Mouse (Mus musculus) CH12.LX (cell line): ENCODE data around the gene Ptprd. TPM values are rescaled to one million over a fixed set of nuclear protein-coding genes. Genes with fewer than 3 reads are reported as not detected.

ENCODE experiments used
- DNase-seq: peaks from one replicate; pipeline ENCODE4 v3.0.0-alpha.2; 2013; ENCODE audit errors: extremely low read depth
- H3K27ac ChIP-seq: 2 replicates; pipeline ENCODE4 v1.5.1; 2012; ENCODE audit warnings: low read depth, mild to moderate bottlenecking, control low read depth, moderate library complexity; ENCODE audit not compliant: insufficient read depth
- H3K27me3 ChIP-seq: replicated peaks from 2 replicates; pipeline ENCODE3; 2012; ENCODE audit warnings: inconsistent platforms
- H3K36me3 ChIP-seq, 2 experiments: replicated peaks in 1 of 2; 2 replicates each; pipeline versions ENCODE3 to v1.6.1; 2012; ENCODE audit warnings: inconsistent platforms in 1 of 2, low read length in 1 of 2, mild to moderate bottlenecking in 1 of 2, mixed read lengths in 1 of 2, moderate library complexity in 1 of 2; ENCODE audit not compliant: control insufficient read depth in 1 of 2, insufficient read depth in 1 of 2
- H3K4me1 ChIP-seq, 2 experiments: 2 replicates each; pipeline ENCODE4 v1.6.1; 2012; ENCODE audit warnings: inconsistent platforms in 1 of 2, moderate library complexity in 1 of 2; ENCODE audit not compliant: insufficient read depth in 2 of 2, control insufficient read depth in 1 of 2
- H3K4me2 ChIP-seq: 2 replicates; pipeline ENCODE4 v1.6.1; 2012; ENCODE audit warnings: low read depth, mild to moderate bottlenecking, control low read depth; ENCODE audit not compliant: poor library complexity, insufficient read depth, severe bottlenecking
- H3K4me3 ChIP-seq, 3 experiments: fragments of 150-350 bp in 1 of 3; sonication (generic) in 1 of 3; replicated peaks in 1 of 3; 2 replicates each; pipeline versions ENCODE3 to v1.5.1; 2011 to 2012; ENCODE audit warnings: low read depth in 2 of 3, low read length in 2 of 3, mild to moderate bottlenecking in 2 of 3, moderate library complexity in 2 of 3, control low read depth in 1 of 3, improper control_type of control experiment in 1 of 3, inconsistent platforms in 1 of 3, mixed read lengths in 1 of 3; ENCODE audit not compliant: poor library complexity in 1 of 3
- H3K79me2 ChIP-seq: replicated peaks from 2 replicates; pipeline ENCODE4 v1.6.1; 2012; ENCODE audit warnings: mild to moderate bottlenecking, moderate library complexity; ENCODE audit not compliant: control insufficient read depth, poor library complexity, insufficient read depth, severe bottlenecking; ENCODE audit errors: extremely low read depth
- H3K9ac ChIP-seq: 2 replicates; pipeline ENCODE4 v1.6.1; 2012; ENCODE audit warnings: low read depth, mild to moderate bottlenecking, control low read depth, moderate library complexity; ENCODE audit not compliant: insufficient read depth
- H3K9me3 ChIP-seq: replicated peaks from 2 replicates; pipeline ENCODE3; 2012; ENCODE audit warnings: low read length, inconsistent platforms, mixed read lengths
- CTCF ChIP-seq, 2 experiments: IDR thresholded peaks in 1 of 2; conservative IDR thresholded peaks in 1 of 2; 2 replicates each; pipeline ENCODE4 v1.5.1; 2011 to 2012; ENCODE audit warnings: low read depth in 2 of 2, low read length in 2 of 2, improper control_type of control experiment in 1 of 2, inconsistent platforms in 1 of 2, mild to moderate bottlenecking in 1 of 2, moderate library complexity in 1 of 2
- EP300 ChIP-seq: IDR thresholded peaks from 2 replicates; pipeline ENCODE4 v1.6.1; 2011; ENCODE audit warnings: low read length, improper control_type of control experiment
- ETS1 ChIP-seq: conservative IDR thresholded peaks from 2 replicates; pipeline ENCODE4 v1.6.1; 2012; ENCODE audit warnings: low read depth, mild to moderate bottlenecking, inconsistent platforms, low read length, improper control_type of control experiment, moderate library complexity
- IRF4 ChIP-seq: IDR thresholded peaks from 2 replicates; pipeline ENCODE4 v1.6.1; 2014; ENCODE audit warnings: low read depth, mild to moderate bottlenecking, inconsistent platforms, low read length, improper control_type of control experiment
- JUN ChIP-seq: IDR thresholded peaks from 2 replicates; pipeline ENCODE4 v1.6.1; 2011; ENCODE audit warnings: low read depth, mild to moderate bottlenecking, low read length, improper control_type of control experiment, moderate library complexity; ENCODE audit not compliant: insufficient read depth
- MAFK ChIP-seq: IDR thresholded peaks from 2 replicates; pipeline ENCODE4 v1.6.1; 2011; ENCODE audit warnings: low read length, improper control_type of control experiment; ENCODE audit not compliant: insufficient replicate concordance
- MAZ ChIP-seq: IDR thresholded peaks from 2 replicates; pipeline ENCODE4 v1.6.1; 2012; ENCODE audit warnings: low read depth, mild to moderate bottlenecking, inconsistent platforms, low read length, improper control_type of control experiment, moderate library complexity
- MEF2A ChIP-seq: IDR thresholded peaks from 2 replicates; pipeline ENCODE4 v1.6.1; 2014; ENCODE audit warnings: low read depth, mild to moderate bottlenecking, inconsistent platforms, low read length, improper control_type of control experiment, borderline replicate concordance
- MYC ChIP-seq: IDR thresholded peaks from 2 replicates; pipeline ENCODE4 v1.6.1; 2011; ENCODE audit warnings: low read depth, mild to moderate bottlenecking, improper control_type of control experiment, low read length
- NELFE ChIP-seq: IDR thresholded peaks from 2 replicates; pipeline ENCODE4 v1.6.1; 2011; ENCODE audit warnings: low read depth, low read length, improper control_type of control experiment
- NRF1 ChIP-seq: IDR thresholded peaks from 2 replicates; pipeline ENCODE4 v1.6.1; 2014; ENCODE audit warnings: low read depth, mild to moderate bottlenecking, inconsistent platforms, low read length, improper control_type of control experiment, moderate library complexity
- PAX5 ChIP-seq: IDR thresholded peaks from 2 replicates; pipeline ENCODE4 v1.6.1; 2012; ENCODE audit warnings: low read length, inconsistent platforms, mixed read lengths
- POLR2AphosphoS2 ChIP-seq: IDR thresholded peaks from 2 replicates; pipeline ENCODE4 v1.6.1; 2011; ENCODE audit warnings: low read depth, low read length, improper control_type of control experiment
- RAD21 ChIP-seq: IDR thresholded peaks from 2 replicates; pipeline ENCODE4 v1.6.1; 2011; ENCODE audit warnings: low read depth, mild to moderate bottlenecking, low read length, improper control_type of control experiment, moderate library complexity
- SMC3 ChIP-seq: IDR thresholded peaks from 2 replicates; pipeline ENCODE4 v1.6.1; 2011; ENCODE audit warnings: low read depth, low read length, improper control_type of control experiment
- TBP ChIP-seq: conservative IDR thresholded peaks from 2 replicates; pipeline ENCODE4 v1.6.1; 2011; ENCODE audit warnings: low read depth, low read length, improper control_type of control experiment
- TCF12 ChIP-seq: IDR thresholded peaks from 2 replicates; pipeline ENCODE4 v1.6.1; 2014; ENCODE audit warnings: low read depth, mild to moderate bottlenecking, inconsistent platforms, low read length, improper control_type of control experiment
- USF1 ChIP-seq: IDR thresholded peaks from 2 replicates; pipeline ENCODE4 v1.6.1; 2014; ENCODE audit warnings: low read depth, mild to moderate bottlenecking, inconsistent platforms, low read length, improper control_type of control experiment
- USF2 ChIP-seq: conservative IDR thresholded peaks from 2 replicates; pipeline ENCODE4 v1.6.1; 2011; ENCODE audit warnings: low read depth, low read length, improper control_type of control experiment
- ZC3H11A ChIP-seq: IDR thresholded peaks from 2 replicates; pipeline ENCODE4 v1.6.1; 2012; ENCODE audit warnings: low read depth, mild to moderate bottlenecking, inconsistent platforms, low read length, improper control_type of control experiment
- ZMIZ1 ChIP-seq: IDR thresholded peaks from 2 replicates; pipeline ENCODE4 v1.6.1; 2012; ENCODE audit warnings: low read depth, mild to moderate bottlenecking, inconsistent platforms, low read length, improper control_type of control experiment
- ZNF384 ChIP-seq: IDR thresholded peaks from 2 replicates; pipeline ENCODE4 v1.6.1; 2012; ENCODE audit warnings: low read depth, low read length, improper control_type of control experiment, inconsistent platforms
- dilution Hi-C: fragments of 300-500 bp; cut with MboI; formaldehyde crosslinking; loops from 2 replicates; pipeline ENCODE4 v1.14.3; 2020; ENCODE audit warnings: low sequenced_read_pairs; ENCODE audit not compliant: extremely low pct_unique_long_range_greater_than_20kb, extremely low pct_ligation_motif_present
- in situ Hi-C: fragments of 300-500 bp; cut with MboI; formaldehyde crosslinking; loops from 3 replicates; pipeline ENCODE4 v1.14.3; 2019; ENCODE audit warnings: low sequenced_read_pairs, low pct_ligation_motif_present, low pct_unique_long_range_greater_than_20kb, mixed read lengths
- polyA plus RNA-seq: library from polyadenylated mRNA; unstranded; fragments of >175 nt; gene quantifications from 2 replicates; pipeline ENCODE4 v1.2.1, GENCODE M21; 2012; ENCODE audit warnings: low read depth; ENCODE audit not compliant: insufficient read length
- total RNA-seq, 2 experiments: library from RNA; depleted of rRNA; stranded (reverse); fragments of 300-350 nt in 1 of 2; fragments of >200 nt in 1 of 2; gene quantifications; 2 replicates each; pipeline ENCODE4 v1.2.3; 2012 to 2014

Gene Ptprd
- total and polyA plus RNA-seq, 3 experiments, result not detected

GRCm38 (mm10) chr4:76179497-76179896 lies 2032.3 kb downstream of the Ptprd start:
- in situ Hi-C loops (no loop called here), dilution Hi-C loops (no loop called here)
- H3K9ac ChIP-seq, result no peak overlapping the region
- no peaks in the 10 kb centered on the region for H3K4me1 ChIP-seq
- TF ChIP-seq USF2 (no peak), CTCF (conservative IDR thresholded peaks at IDR 0.05 in 1 of 2, IDR thresholded peaks at IDR 0.05 in 1 of 2; ENCODE audit: low read depth in 2 of 2, low read length in 2 of 2) (no peak), EP300 (no peak), PAX5 (no peak), JUN (no peak), NELFE (no peak), TBP (no peak), MAFK (no peak), TCF12 (no peak), ZMIZ1 (no peak), NRF1 (no peak), ETS1 (no peak), USF1 (no peak), ZNF384 (no peak), MYC (no peak), POLR2AphosphoS2 (no peak)
- H3K27me3 ChIP-seq, result no peaks in the 10 kb centered on the region
- DNase-seq, result no peak
- no peaks in the 10 kb centered on the region for H3K36me3 ChIP-seq
- H3K79me2 ChIP-seq, result no peaks in the 10 kb centered on the region
- no peak overlapping the region for H3K4me2 ChIP-seq
- H3K4me3 ChIP-seq, result no peak overlapping the region
- peaks cover 28% of the 10 kb centered on the region for H3K9me3 ChIP-seq
- no peak overlapping the region for H3K27ac ChIP-seq

- no peak overlapping the region for H3K9ac ChIP-seq
- H3K4me2 ChIP-seq, result no peak overlapping the region
- no peaks in the 10 kb centered on the region for H3K36me3 ChIP-seq
- dilution Hi-C loops, result no loop called here
- in situ Hi-C loops, result no loop called here
- H3K4me1 ChIP-seq, result no peaks in the 10 kb centered on the region
- DNase-seq, result no peak
- H3K27ac ChIP-seq, result no peak overlapping the region
- TF ChIP-seq SMC3 (no peak), ZC3H11A (no peak), TCF12 (no peak), ZMIZ1 (no peak), USF2 (no peak), MAZ (no peak), RAD21 (no peak), MEF2A (no peak), IRF4 (no peak)
- H3K27me3 ChIP-seq, result no peaks in the 10 kb centered on the region
- H3K79me2 ChIP-seq, result no peaks in the 10 kb centered on the region
- peaks cover 38% of the 10 kb centered on the region for H3K9me3 ChIP-seq
- H3K4me3 ChIP-seq, result no peak overlapping the region
Observed at GRCm38 (mm10) chr4:76175086-76175485, 2036.7 kb downstream of the Ptprd start.
